Mouse (Mus musculus) stomach, embryonic 16.5 days (tissue): Measurements from ENCODE around the gene Add2. TPM values are rescaled to one million over a fixed set of nuclear protein-coding genes. Genes with fewer than 3 reads are reported as not detected.

ENCODE experiments used
- ATAC-seq: fragments of 200-750 bp; cut with Nextera tagmentation; 2 replicates; pipeline ENCODE4 v1.8.0; 2017; ENCODE audit warnings: moderate number of reproducible peaks, moderate TSS enrichment; ENCODE audit not compliant: insufficient read depth, low FRiP score
- H3K27ac ChIP-seq: fragments of 300-500 bp; sonication (generic); 2 replicates; pipeline ENCODE4 v1.5.1; 2014; ENCODE audit warnings: low read length
- H3K27me3 ChIP-seq: fragments of 300-500 bp; sonication (generic); 2 replicates; pipeline ENCODE4 v1.6.1; 2014; ENCODE audit warnings: low read length, control low read depth, mixed read lengths; ENCODE audit not compliant: control insufficient read depth, insufficient read depth
- H3K36me3 ChIP-seq: fragments of 300-500 bp; sonication (generic); 2 replicates; pipeline ENCODE4 v1.6.1; 2014; ENCODE audit warnings: low read length; ENCODE audit not compliant: control insufficient read depth, insufficient read depth
- H3K4me1 ChIP-seq: fragments of 300-500 bp; sonication (generic); 2 replicates; pipeline ENCODE4 v1.6.1; 2014; ENCODE audit warnings: low read length, control low read depth, mixed read lengths; ENCODE audit not compliant: control insufficient read depth, insufficient read depth
- H3K4me2 ChIP-seq: fragments of 300-500 bp; sonication (generic); 2 replicates; pipeline ENCODE4 v1.6.1; 2014; ENCODE audit warnings: low read depth, low read length, mixed read lengths
- H3K4me3 ChIP-seq: fragments of 300-500 bp; sonication (generic); replicated peaks from 2 replicates; pipeline ENCODE4 v1.5.1; 2014; ENCODE audit warnings: mild to moderate bottlenecking, low read length
- H3K9ac ChIP-seq: fragments of 300-500 bp; sonication (generic); 2 replicates; pipeline ENCODE4 v1.6.1; 2014; ENCODE audit warnings: low read length
- H3K9me3 ChIP-seq: fragments of 300-500 bp; sonication (generic); replicated peaks from 2 replicates; pipeline ENCODE4 v1.6.1; 2016; ENCODE audit warnings: low read length, control low read depth; ENCODE audit not compliant: control insufficient read depth
- WGBS: fragments of 180-500 bp; shearing (Covaris S2); extraction: QIAGEN DNeasy Blood & Tissue Kit; methylation state at CpG from one replicate; pipeline ENCODE4 v1.1.7; 2014; 5-methylcytosine and 5-hydroxymethylcytosine counted together
- polyA plus RNA-seq: library from polyadenylated mRNA; unstranded; fragments of >200 nt; fragmentation: Nextera tagmentation; extraction: Ambion mirVana; gene quantifications from 2 replicates; pipeline ENCODE4 v1.2.1, GENCODE M21; 2015

Add2 gene
- polyA plus RNA-seq, 1 experiment from 2014 or later, result 8.6 TPM

DNA sequence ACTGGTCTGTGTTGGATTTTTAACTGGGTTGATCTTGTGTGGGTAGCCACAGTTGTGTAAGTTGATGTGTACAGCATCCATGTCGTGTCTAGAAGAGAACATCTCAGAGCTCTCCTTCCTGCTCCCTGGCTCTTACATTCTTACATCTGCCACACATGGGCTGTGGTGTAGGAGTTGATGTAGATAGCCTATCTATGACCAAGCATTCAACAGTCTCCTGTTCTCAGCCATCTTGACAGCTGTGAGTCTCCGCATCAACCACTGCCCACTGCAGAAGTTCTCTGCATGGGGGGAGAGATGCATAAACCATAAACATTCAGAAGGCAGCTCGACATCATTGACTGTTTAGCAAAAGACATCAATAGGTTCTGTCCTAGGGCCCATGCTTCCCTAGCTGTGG lies 41.4 kb downstream of the Add2 start:
- Histone ChIP-seq H3K27ac (no peak overlapping the region), H3K9me3 (no peaks in the 10 kb centered on the region), H3K4me1 (no peaks in the 10 kb centered on the region), H3K36me3 (no peaks in the 10 kb centered on the region), H3K27me3 (no peaks in the 10 kb centered on the region), H3K9ac (no peak overlapping the region), H3K4me3 (no peak overlapping the region), H3K4me2 (no peak overlapping the region)
- ATAC-seq, result no peak
- 78% methylated on average over 3 of the region's 3 CpGs for WGBS

DNA sequence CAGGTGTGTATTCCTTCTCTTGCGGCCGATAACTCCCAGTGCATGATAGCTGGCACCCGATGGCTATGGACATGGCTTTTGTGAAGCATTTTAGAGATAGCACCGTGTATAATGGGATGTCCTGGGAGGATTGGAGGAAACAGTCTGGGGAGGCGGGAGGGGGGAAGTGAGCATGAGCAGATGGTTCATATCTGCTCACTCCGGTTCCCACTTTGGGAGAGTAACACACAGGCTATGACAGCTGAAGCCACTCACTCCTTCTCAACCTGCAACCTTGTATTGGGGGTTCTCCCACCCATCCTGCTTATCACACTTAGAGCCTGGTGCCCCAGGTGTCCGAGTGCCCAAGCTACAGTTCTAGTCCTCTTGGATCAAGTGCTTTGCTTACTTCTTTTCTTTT lies 41.8 kb downstream of the Add2 start:
- Histone ChIP-seq H3K4me2 (no peak overlapping the region), H3K4me1 (no peaks in the 10 kb centered on the region), H3K36me3 (no peaks in the 10 kb centered on the region), H3K4me3 (no peak overlapping the region), H3K27ac (no peak overlapping the region), H3K9me3 (no peaks in the 10 kb centered on the region), H3K27me3 (no peaks in the 10 kb centered on the region), H3K9ac (no peak overlapping the region)
- WGBS, result 66% methylated on average over 7 of the region's 7 CpGs
- ATAC-seq, result no peak

DNA sequence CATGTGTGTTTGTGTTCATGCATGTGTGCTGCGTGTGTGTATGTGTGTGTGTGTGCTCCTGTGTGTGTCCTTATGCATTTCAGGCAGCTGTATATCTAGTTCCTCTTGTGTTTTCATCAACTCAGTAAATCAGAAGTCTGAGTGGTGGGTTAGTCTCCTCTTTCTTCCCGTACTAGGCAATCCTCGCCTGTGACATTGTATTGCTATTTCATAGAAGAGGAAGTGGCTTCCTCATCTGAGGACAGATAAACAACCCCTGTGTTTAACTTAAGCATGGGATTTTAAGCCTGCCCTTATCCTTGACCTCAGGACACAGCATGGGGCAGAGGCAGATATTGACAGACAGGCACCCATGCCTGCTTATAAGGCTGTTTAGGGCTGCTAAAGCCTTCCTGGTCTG lies 45.4 kb downstream of the Add2 start:
- Histone ChIP-seq H3K36me3 (no peaks in the 10 kb centered on the region), H3K27me3 (no peaks in the 10 kb centered on the region), H3K4me1 (no peaks in the 10 kb centered on the region), H3K9ac (no peak overlapping the region), H3K4me2 (no peak overlapping the region), H3K4me3 (no peak overlapping the region), H3K9me3 (no peaks in the 10 kb centered on the region), H3K27ac (no peak overlapping the region)
- ATAC-seq, result no peak
- 61% methylated on average over 3 of the region's 3 CpGs for WGBS

DNA sequence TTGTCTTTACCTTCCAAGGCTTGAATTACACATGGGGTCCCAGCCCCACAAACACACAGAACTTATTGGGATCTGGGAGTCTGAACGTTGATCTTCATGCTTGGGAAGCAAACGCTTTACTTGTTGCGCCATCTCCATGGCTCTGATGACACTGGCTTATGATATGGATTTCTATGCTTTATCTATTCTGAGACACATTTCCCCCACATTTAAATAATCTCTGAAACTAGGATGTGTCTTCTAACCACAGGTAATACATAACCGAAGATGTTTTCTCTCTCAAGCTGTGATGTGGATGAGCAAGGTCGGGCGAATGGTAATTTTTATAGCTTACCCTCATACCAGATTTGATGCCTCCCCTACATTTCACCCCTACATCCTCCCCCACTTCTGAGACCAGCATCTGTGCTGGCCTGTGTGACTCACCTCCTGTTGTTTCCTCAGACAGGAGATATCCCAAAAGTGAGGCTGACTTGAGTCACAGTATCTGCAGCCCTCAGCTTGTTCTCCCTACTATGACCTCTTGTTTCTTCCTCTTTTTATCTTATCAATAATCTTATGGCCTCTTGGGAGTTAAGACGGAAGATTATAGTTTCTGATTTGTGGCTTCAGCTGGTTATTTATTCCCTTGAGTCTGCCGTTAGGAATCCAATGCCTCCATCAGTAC lies 46.2 kb downstream of the Add2 start:
- no peak overlapping the region for H3K4me3 ChIP-seq

DNA sequence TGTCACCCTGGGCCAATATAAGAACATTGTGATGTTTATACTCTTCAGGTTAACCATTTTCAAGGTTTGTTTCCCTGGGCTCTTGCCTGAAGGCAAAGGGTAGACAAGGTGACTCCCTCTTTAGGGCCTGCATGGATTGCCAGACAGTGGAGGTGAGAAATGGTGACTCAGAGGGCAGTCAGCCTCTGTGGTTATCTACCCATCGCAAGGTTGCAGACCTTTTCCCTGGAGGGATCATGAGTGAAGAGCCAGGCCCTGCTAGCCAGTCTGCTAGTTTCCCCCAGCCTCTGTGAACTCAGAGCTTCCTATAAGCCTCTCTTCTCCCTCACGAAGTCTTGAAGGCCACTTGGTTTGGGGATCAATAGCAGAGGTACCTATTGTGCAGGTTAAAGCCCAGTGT lies 48.0 kb downstream of the Add2 start:
- Histone ChIP-seq H3K27me3 (no peaks in the 10 kb centered on the region), H3K9ac (no peak overlapping the region), H3K4me2 (no peak overlapping the region), H3K4me1 (no peaks in the 10 kb centered on the region), H3K9me3 (no peaks in the 10 kb centered on the region), H3K36me3 (no peaks in the 10 kb centered on the region), H3K4me3 (no peak overlapping the region), H3K27ac (no peak overlapping the region)
- no peak for ATAC-seq
- 80% methylated on average over 2 of the region's 2 CpGs for WGBS

More for the DNA sequence above, 46.2 kb downstream of the Add2 start:
- no peaks in the 10 kb centered on the region for H3K9me3 ChIP-seq
- H3K27me3 ChIP-seq, result no peaks in the 10 kb centered on the region
- H3K4me2 ChIP-seq, result no peak overlapping the region
- H3K9ac ChIP-seq, result no peak overlapping the region
- ATAC-seq, result no peak
- 77% methylated on average over 8 of the region's 8 CpGs for whole genome bisulfite sequencing
- H3K36me3 ChIP-seq, result no peaks in the 10 kb centered on the region
- H3K4me1 ChIP-seq, result no peaks in the 10 kb centered on the region
- H3K27ac ChIP-seq, result no peak overlapping the region

DNA sequence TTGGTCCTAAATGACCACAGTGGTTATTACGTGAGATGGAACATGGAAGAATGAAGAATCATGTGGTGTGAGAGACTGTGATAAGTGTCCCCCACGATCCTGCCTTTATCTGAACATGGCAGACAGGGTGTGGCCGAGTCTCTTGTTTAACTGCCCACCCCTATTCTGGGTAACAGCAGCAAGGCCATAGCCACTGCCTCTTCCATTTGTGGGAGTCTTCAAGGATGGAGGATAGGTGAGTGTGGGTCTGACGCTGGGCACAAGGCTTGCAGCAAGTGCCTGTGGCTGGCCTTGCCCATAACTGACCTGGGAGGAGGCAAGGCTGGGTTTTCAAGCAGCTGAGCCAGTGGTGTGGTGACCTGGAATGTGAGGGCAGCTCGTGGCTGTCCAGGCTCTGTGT lies 49.4 kb downstream of the Add2 start:
- H3K4me1 ChIP-seq, result no peaks in the 10 kb centered on the region
- no peak for ATAC-seq
- no peak overlapping the region for H3K4me3 ChIP-seq
- no peak overlapping the region for H3K9ac ChIP-seq
- no peaks in the 10 kb centered on the region for H3K36me3 ChIP-seq
- no peaks in the 10 kb centered on the region for H3K27me3 ChIP-seq
- H3K27ac ChIP-seq, result no peak overlapping the region
- no peak overlapping the region for H3K4me2 ChIP-seq
- H3K9me3 ChIP-seq, result no peaks in the 10 kb centered on the region
- 55% methylated on average over 5 of the region's 5 CpGs for WGBS

DNA sequence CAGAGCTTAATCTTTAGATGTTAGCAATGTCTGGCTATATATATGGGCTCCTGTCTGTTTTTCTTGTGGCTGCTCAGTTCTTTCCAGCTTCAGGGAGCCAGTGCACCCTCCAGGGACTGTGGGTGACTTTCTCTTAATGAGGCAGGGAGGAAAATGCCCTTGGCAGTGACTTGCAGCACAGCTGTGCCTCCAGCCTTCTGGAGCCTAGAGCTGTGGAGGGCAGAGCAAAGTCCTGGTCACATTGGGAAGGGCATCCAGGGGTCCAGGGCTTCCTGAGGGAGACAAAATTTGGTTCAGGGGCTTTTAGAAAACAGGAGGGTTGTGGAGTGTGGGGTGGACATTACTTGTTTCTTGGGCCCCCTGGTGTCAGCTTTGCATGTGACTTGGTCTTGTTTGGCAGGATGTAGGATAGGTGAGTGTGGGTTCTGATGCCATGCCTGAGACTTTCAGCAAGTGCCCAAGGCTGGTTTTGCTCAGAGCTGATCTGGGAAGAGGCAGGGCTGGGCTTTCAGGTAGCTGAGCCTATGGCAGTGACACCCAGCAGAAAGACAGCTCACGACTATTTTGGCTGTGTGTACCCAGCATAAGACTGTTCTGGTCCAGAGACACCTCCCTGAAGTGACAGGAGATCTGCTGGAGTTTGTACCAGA lies 50.0 kb downstream of the Add2 start:
- Histone ChIP-seq H3K9me3 (no peaks in the 10 kb centered on the region), H3K9ac (no peak overlapping the region), H3K36me3 (no peaks in the 10 kb centered on the region), H3K27me3 (no peaks in the 10 kb centered on the region), H3K4me2 (no peak overlapping the region), H3K4me1 (no peaks in the 10 kb centered on the region), H3K27ac (no peak overlapping the region), H3K4me3 (no peak overlapping the region; the same call in 1 of the 2 replicates)
- 70% methylated on average over 1 of the region's 1 CpGs for WGBS
- ATAC-seq, result no peak

DNA sequence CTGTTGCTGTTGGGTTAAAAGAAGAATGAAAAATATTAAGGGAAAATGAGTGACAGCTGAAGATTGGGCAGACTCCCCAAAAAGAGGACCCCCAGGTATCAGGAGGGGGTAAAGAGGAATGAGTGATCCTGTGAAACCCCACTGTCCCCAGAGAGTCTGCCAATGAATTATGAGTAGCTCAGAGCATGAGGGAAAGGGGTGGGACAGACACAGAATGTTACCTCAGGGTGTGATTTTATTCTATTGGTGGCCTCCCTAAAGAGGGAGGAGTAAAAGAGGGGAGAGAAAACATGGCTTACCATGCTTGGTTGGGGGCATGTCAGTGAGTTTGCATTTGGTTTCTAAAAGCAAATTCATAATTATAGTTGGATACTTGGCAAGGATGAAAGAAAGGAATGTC lies 50.8 kb downstream of the Add2 start:
- H3K9ac ChIP-seq, result no peak overlapping the region

DNA sequence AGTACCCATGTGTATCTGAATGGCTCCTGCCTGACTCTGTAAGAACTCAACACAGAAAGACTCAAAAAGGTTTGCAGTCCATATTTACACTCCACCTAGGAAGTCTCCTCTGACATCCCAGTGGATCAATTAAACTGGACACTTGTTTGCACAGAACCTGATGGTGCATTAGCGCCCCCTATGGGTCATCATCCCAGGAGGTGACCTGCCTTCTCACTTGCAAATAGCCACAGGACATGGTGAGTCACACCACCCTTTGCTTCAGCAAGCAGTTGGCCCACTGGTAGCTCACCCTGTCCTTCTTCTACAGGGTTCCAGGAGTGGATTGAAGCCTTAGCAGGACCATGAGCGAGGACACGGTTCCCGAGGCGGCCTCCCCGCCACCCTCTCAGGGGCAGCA lies 57.0 kb downstream of the Add2 start:
- Histone ChIP-seq H3K9me3 (no peaks in the 10 kb centered on the region), H3K36me3 (no peaks in the 10 kb centered on the region), H3K9ac (no peak overlapping the region), H3K4me3 (no peak overlapping the region), H3K27ac (no peak overlapping the region), H3K4me2 (no peak overlapping the region), H3K4me1 (no peaks in the 10 kb centered on the region), H3K27me3 (no peaks in the 10 kb centered on the region)
- no peak for ATAC-seq
- WGBS, result 61% methylated on average over 6 of the region's 6 CpGs

More for the DNA sequence above, 50.8 kb downstream of the Add2 start:
- Histone ChIP-seq H3K36me3 (no peaks in the 10 kb centered on the region), H3K4me2 (no peak overlapping the region), H3K27me3 (no peaks in the 10 kb centered on the region), H3K9me3 (no peaks in the 10 kb centered on the region), H3K27ac (no peak overlapping the region), H3K4me3 (no peak overlapping the region), H3K4me1 (no peaks in the 10 kb centered on the region)
- no peak for ATAC-seq
